Mouse (Mus musculus): ENCODE data around the gene Tspan5. TPM values are rescaled to one million over a fixed set of nuclear protein-coding genes. Genes with fewer than 3 reads are reported as not detected.

Tspan5 gene
- polyA plus RNA-seq, 1 experiment from 2014 or later: 33.0 TPM

GRCm38 (mm10) chr3:138801661-138802060 lies 59.7 kb downstream of the Tspan5 start:
- 59% methylated on average over 6 of the region's 6 CpGs for WGBS
- H3K9ac ChIP-seq: no peak overlapping the region

GRCm38 (mm10) chr3:138802722-138803443 lies 60.9 kb downstream of the Tspan5 start:
- no peaks in the 10 kb centered on the region for H3K9me3 ChIP-seq
- H3K4me3 ChIP-seq: no peak overlapping the region
- H3K4me2 ChIP-seq (replicated peaks): no peak overlapping the region
- no peak overlapping the region for H3K9ac ChIP-seq
- WGBS: 62% methylated on average over 21 of the region's 21 CpGs
- peaks cover 31% of the 10 kb centered on the region for H3K4me1 ChIP-seq
- no peak overlapping the region for H3K27ac ChIP-seq
- H3K27me3 ChIP-seq: no peaks in the 10 kb centered on the region
- H3K36me3 ChIP-seq: no peaks in the 10 kb centered on the region
- no peak for ATAC-seq (ENCODE audit: insufficient number of reproducible peaks, insufficient read depth, low FRiP score, low TSS enrichment)

More at GRCm38 (mm10) chr3:138801661-138802060, 59.7 kb downstream of the Tspan5 start:
- no peak for ATAC-seq (ENCODE audit: insufficient number of reproducible peaks, insufficient read depth, low FRiP score, low TSS enrichment)
- H3K36me3 ChIP-seq: no peaks in the 10 kb centered on the region
- no peak overlapping the region for H3K4me2 ChIP-seq (replicated peaks)
- H3K9me3 ChIP-seq: no peaks in the 10 kb centered on the region
- H3K27me3 ChIP-seq: no peaks in the 10 kb centered on the region
- H3K4me1 ChIP-seq: peaks cover 31% of the 10 kb centered on the region
- H3K4me3 ChIP-seq: no peak overlapping the region
- no peak overlapping the region for H3K27ac ChIP-seq

- ATAC-seq (ENCODE audit: insufficient number of reproducible peaks, insufficient read depth, low FRiP score, low TSS enrichment): no peak
- WGBS: 85% methylated on average over 11 of the region's 11 CpGs
- H3K9me3 ChIP-seq: no peaks in the 10 kb centered on the region
- H3K27ac ChIP-seq: no peak overlapping the region
- H3K4me3 ChIP-seq: no peak overlapping the region
- peaks cover 31% of the 10 kb centered on the region for H3K4me1 ChIP-seq
- H3K4me2 ChIP-seq (replicated peaks): no peak overlapping the region
- no peaks in the 10 kb centered on the region for H3K36me3 ChIP-seq
- no peak overlapping the region for H3K9ac ChIP-seq
- no peaks in the 10 kb centered on the region for H3K27me3 ChIP-seq
Measured at GRCm38 (mm10) chr3:138803444-138804085, 61.6 kb downstream of the Tspan5 start.

- peaks cover 31% of the 10 kb centered on the region for H3K4me1 ChIP-seq
Measured at GRCm38 (mm10) chr3:138804104-138805048, 62.4 kb downstream of the Tspan5 start.

GRCm38 (mm10) chr3:138807795-138808194 lies 65.8 kb downstream of the Tspan5 start:
- Histone ChIP-seq H3K4me2 (replicated peaks) (no peak overlapping the region), H3K4me3 (no peak overlapping the region)
- WGBS: 83% methylated on average over 4 of the region's 4 CpGs

More at GRCm38 (mm10) chr3:138804104-138805048, 62.4 kb downstream of the Tspan5 start:
- Histone ChIP-seq H3K27me3 (no peaks in the 10 kb centered on the region), H3K9ac (no peak overlapping the region), H3K27ac (no peak overlapping the region), H3K9me3 (no peaks in the 10 kb centered on the region), H3K4me3 (no peak overlapping the region), H3K4me2 (replicated peaks) (no peak overlapping the region), H3K36me3 (no peaks in the 10 kb centered on the region)
- WGBS: 80% methylated on average over 11 of the region's 11 CpGs
- ATAC-seq (ENCODE audit: insufficient number of reproducible peaks, insufficient read depth, low FRiP score, low TSS enrichment): no peak

GRCm38 (mm10) chr3:138809509-138809908 lies 67.5 kb downstream of the Tspan5 start:
- H3K4me3 ChIP-seq: no peak overlapping the region
- no peaks in the 10 kb centered on the region for H3K4me1 ChIP-seq
- no peak overlapping the region for H3K9ac ChIP-seq
- no peaks in the 10 kb centered on the region for H3K27me3 ChIP-seq
- no peak overlapping the region for H3K27ac ChIP-seq
- H3K4me2 ChIP-seq (replicated peaks): no peak overlapping the region
- no peaks in the 10 kb centered on the region for H3K9me3 ChIP-seq
- 91% methylated on average over 8 of the region's 8 CpGs for WGBS
- no peaks in the 10 kb centered on the region for H3K36me3 ChIP-seq
- no peak for ATAC-seq (ENCODE audit: insufficient number of reproducible peaks, insufficient read depth, low FRiP score, low TSS enrichment)

More at GRCm38 (mm10) chr3:138807795-138808194, 65.8 kb downstream of the Tspan5 start:
- Histone ChIP-seq H3K36me3 (no peaks in the 10 kb centered on the region), H3K9ac (no peak overlapping the region), H3K9me3 (no peaks in the 10 kb centered on the region), H3K4me1 (peaks cover 3% of the 10 kb centered on the region; the same call in 1 of the 2 replicates), H3K27me3 (no peaks in the 10 kb centered on the region), H3K27ac (no peak overlapping the region)
- ATAC-seq (ENCODE audit: insufficient number of reproducible peaks, insufficient read depth, low FRiP score, low TSS enrichment): no peak

- WGBS: 35% methylated on average over 3 of the region's 3 CpGs
- Histone ChIP-seq H3K27me3 (no peaks in the 10 kb centered on the region), H3K4me1 (no peaks in the 10 kb centered on the region), H3K9me3 (no peaks in the 10 kb centered on the region), H3K4me2 (replicated peaks) (no peak overlapping the region), H3K9ac (no peak overlapping the region), H3K4me3 (no peak overlapping the region), H3K27ac (no peak overlapping the region), H3K36me3 (no peaks in the 10 kb centered on the region)
- no peak for ATAC-seq (ENCODE audit: insufficient number of reproducible peaks, insufficient read depth, low FRiP score, low TSS enrichment)
Measured at GRCm38 (mm10) chr3:138812565-138812964, 70.6 kb downstream of the Tspan5 start.

- no peak for ATAC-seq (ENCODE audit: insufficient number of reproducible peaks, insufficient read depth, low FRiP score, low TSS enrichment)
- H3K27me3 ChIP-seq: no peaks in the 10 kb centered on the region
- no peak overlapping the region for H3K4me3 ChIP-seq
- H3K9me3 ChIP-seq: no peaks in the 10 kb centered on the region
- WGBS: 82% methylated on average over 13 of the region's 13 CpGs
- H3K36me3 ChIP-seq: no peaks in the 10 kb centered on the region
- no peak overlapping the region for H3K9ac ChIP-seq
- no peak overlapping the region for H3K4me2 ChIP-seq (replicated peaks)
- no peak overlapping the region for H3K27ac ChIP-seq
- H3K4me1 ChIP-seq: no peaks in the 10 kb centered on the region
Measured at GRCm38 (mm10) chr3:138813139-138813810, 71.3 kb downstream of the Tspan5 start.

GRCm38 (mm10) chr3:138814457-138814856 lies 72.5 kb downstream of the Tspan5 start:
- Histone ChIP-seq H3K27ac (no peak overlapping the region), H3K4me3 (no peak overlapping the region), H3K9me3 (no peaks in the 10 kb centered on the region), H3K36me3 (no peaks in the 10 kb centered on the region), H3K4me1 (peaks cover 2% of the 10 kb centered on the region; the same call in 1 of the 2 replicates), H3K27me3 (no peaks in the 10 kb centered on the region), H3K9ac (no peak overlapping the region), H3K4me2 (replicated peaks) (no peak overlapping the region)
- 61% methylated on average over 5 of the region's 5 CpGs for WGBS
- ATAC-seq (ENCODE audit: insufficient number of reproducible peaks, insufficient read depth, low FRiP score, low TSS enrichment): no peak

- Histone ChIP-seq H3K4me2 (replicated peaks) (no peak overlapping the region), H3K9me3 (no peaks in the 10 kb centered on the region), H3K27ac (no peak overlapping the region), H3K4me1 (peaks cover 2% of the 10 kb centered on the region; the same call in 1 of the 2 replicates), H3K4me3 (no peak overlapping the region), H3K36me3 (no peaks in the 10 kb centered on the region), H3K27me3 (no peaks in the 10 kb centered on the region), H3K9ac (no peak overlapping the region)
- WGBS: 80% methylated on average over 7 of the region's 7 CpGs
- ATAC-seq (ENCODE audit: insufficient number of reproducible peaks, insufficient read depth, low FRiP score, low TSS enrichment): no peak; the same call in 1 of the 2 replicates
Measured at GRCm38 (mm10) chr3:138815127-138815837, 73.3 kb downstream of the Tspan5 start.

Data from embryonic facial prominence, embryonic 12.5 days (tissue).